Comparison of ENCODE assay signal across 10 mouse cellular contexts in the genomic region with DNA sequence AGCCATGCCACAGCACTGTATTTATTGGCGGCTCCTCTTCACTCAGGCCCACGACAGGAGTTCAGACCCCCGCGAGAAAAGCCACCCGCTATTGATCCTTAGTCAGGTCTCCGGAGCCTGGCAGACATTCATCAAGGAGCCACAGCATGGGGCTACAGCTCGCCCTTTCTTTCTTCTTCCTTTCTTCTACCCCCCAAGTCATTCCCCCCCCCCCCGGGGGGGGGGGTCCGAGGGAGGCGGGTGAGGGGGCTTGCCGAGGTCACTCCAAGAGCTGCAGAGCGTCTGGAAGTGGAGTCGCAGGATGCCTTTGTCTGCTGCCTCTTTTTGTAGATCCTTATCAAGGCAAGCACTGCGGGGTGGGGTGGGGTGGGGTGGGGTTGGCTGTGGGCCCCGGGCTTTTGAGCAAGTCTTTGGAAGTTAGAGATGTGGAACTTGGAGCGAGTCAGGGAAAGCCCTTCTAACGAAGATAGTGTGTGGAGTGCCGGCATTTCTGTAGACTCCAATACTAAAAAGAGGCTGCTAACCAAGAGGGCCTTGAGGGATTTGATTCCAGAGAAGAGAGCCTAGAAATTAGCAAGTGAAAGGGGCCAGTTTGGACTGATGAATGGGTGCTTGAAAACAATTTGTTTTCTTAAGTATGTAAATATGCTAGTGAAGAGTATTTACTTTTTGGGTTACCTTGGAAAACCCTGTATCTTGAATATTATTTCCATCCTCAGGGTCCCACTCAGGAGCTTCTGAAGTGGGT.
A peak's percentile ranks its signal among the peaks of the same experiment; 100 is the strongest.
DNase-seq lines count a peak whose midpoint lies in the region; ATAC-seq lines count a peak whose summit lies in the region.
"Had no signal": no experiment of that assay in that cellular context is flagged by ENCODE, and none has a peak within 500 bp of the region (broad histone marks: within the 10 kb centered on the region; RNA-seq: fewer than 3 reads in every experiment).

No protein-coding gene starts in this region.

- 18% methylated on average over 17 of the region's 18 CpGs for WGBS in heart, embryonic 15.5 days
- WGBS in embryonic facial prominence, embryonic 11.5 days: 5% methylated on average over 16 of the region's 18 CpGs
- 22% methylated on average over 18 of the region's 18 CpGs for WGBS in limb, embryonic 15.5 days
- WGBS in liver, embryonic 11.5 days: 17% methylated on average over 18 of the region's 18 CpGs

- DNase-seq in heart, adult 8-10 months (ENCODE audit: low spot score): no peak
- DNase-seq in ES-CJ7 (ENCODE audit: low read depth, low spot score): peak; percentile 94
- peak; percentile 48 for DNase-seq in embryonic facial prominence, embryonic 11.5 days (ENCODE audit: low spot score)
- no peak for DNase-seq in liver, embryonic 11.5 days (ENCODE audit: low spot score)
- DNase-seq in ovary, postnatal 10 days (ENCODE audit: low spot score): no peak
- DNase-seq: layer of hippocampus, adult 9-11 months; thymus, adult 2 months had no signal

- H3K27ac ChIP-seq in heart, embryonic 15.5 days: 0 out of 2 replicates have a peak overlapping the region, but pooled peaks have one; percentile 18
- 0 out of 2 replicates have a peak overlapping the region, but pooled peaks have one; percentile 16 for H3K27ac ChIP-seq in embryonic facial prominence, embryonic 11.5 days (replicated peaks; ENCODE audit: low read depth, low read length)
- H3K27ac ChIP-seq in limb, embryonic 15.5 days: peak overlapping the region; percentile 30; the same call in 1 of the 2 replicates
- no peak overlapping the region for H3K27ac ChIP-seq in liver, embryonic 11.5 days (ENCODE audit: low read depth, low read length)

- peaks cover 82% of the 10 kb centered on the region for H3K4me1 ChIP-seq in heart, embryonic 15.5 days (replicated peaks)
- peaks cover 24% of the 10 kb centered on the region for H3K4me1 ChIP-seq in embryonic facial prominence, embryonic 11.5 days (ENCODE audit: control insufficient read depth, insufficient read depth, low read length)
- H3K4me1 ChIP-seq in limb, embryonic 15.5 days: peaks cover 92% of the 10 kb centered on the region
- peaks cover 47% of the 10 kb centered on the region for H3K4me1 ChIP-seq in liver, embryonic 11.5 days (replicated peaks; ENCODE audit: control insufficient read depth, insufficient read depth, low read length)

- H3K4me3 ChIP-seq in heart, embryonic 15.5 days: no peak overlapping the region
- no peak overlapping the region for H3K4me3 ChIP-seq in embryonic facial prominence, embryonic 11.5 days (ENCODE audit: low read depth, low read length)
- H3K4me3 ChIP-seq in limb, embryonic 15.5 days: no peak overlapping the region
- no peak overlapping the region for H3K4me3 ChIP-seq in liver, embryonic 11.5 days (ENCODE audit: low read depth, low read length)
- H3K4me3 ChIP-seq: myocyte had no signal

- no peak overlapping the region for H3K9ac ChIP-seq in heart, embryonic 15.5 days
- H3K9ac ChIP-seq in embryonic facial prominence, embryonic 11.5 days (replicated peaks; ENCODE audit: low read length): no peak overlapping the region
- no peak overlapping the region for H3K9ac ChIP-seq in limb, embryonic 15.5 days
- no peak overlapping the region for H3K9ac ChIP-seq in liver, embryonic 11.5 days (ENCODE audit: low read depth, low read length)

- ATAC-seq in heart, embryonic 15.5 days (replicated peaks; ENCODE audit: insufficient number of reproducible peaks, insufficient read depth, low FRiP score, low read depth): no peak
- ATAC-seq in embryonic facial prominence, embryonic 11.5 days (replicated peaks; ENCODE audit: insufficient number of reproducible peaks, low FRiP score, low TSS enrichment, low read depth): no peak
- ATAC-seq in limb, embryonic 15.5 days (ENCODE audit: insufficient number of reproducible peaks, low FRiP score, low TSS enrichment, low read depth): no peak
- no peak for ATAC-seq in liver, embryonic 11.5 days (replicated peaks; ENCODE audit: low FRiP score)

- H3K9me3 ChIP-seq in heart, embryonic 15.5 days (replicated peaks): no peaks in the 10 kb centered on the region
- H3K9me3 ChIP-seq in embryonic facial prominence, embryonic 11.5 days (replicated peaks; ENCODE audit: control insufficient read depth, low read length): no peaks in the 10 kb centered on the region
- no peaks in the 10 kb centered on the region for H3K9me3 ChIP-seq in limb, embryonic 15.5 days
- no peaks in the 10 kb centered on the region for H3K9me3 ChIP-seq in liver, embryonic 11.5 days (ENCODE audit: control insufficient read depth, low read length)

- H3K4me2 ChIP-seq in heart, embryonic 15.5 days: no peak overlapping the region
- H3K4me2 ChIP-seq in embryonic facial prominence, embryonic 11.5 days (ENCODE audit: low read depth, low read length): no peak overlapping the region
- no peak overlapping the region for H3K4me2 ChIP-seq in limb, embryonic 15.5 days
- no peak overlapping the region for H3K4me2 ChIP-seq in liver, embryonic 11.5 days

- no peaks in the 10 kb centered on the region for H3K27me3 ChIP-seq in heart, embryonic 15.5 days
- no peaks in the 10 kb centered on the region for H3K27me3 ChIP-seq in embryonic facial prominence, embryonic 11.5 days (ENCODE audit: control insufficient read depth, insufficient read depth, low read length)
- H3K27me3 ChIP-seq in limb, embryonic 15.5 days: no peaks in the 10 kb centered on the region
- no peaks in the 10 kb centered on the region for H3K27me3 ChIP-seq in liver, embryonic 11.5 days (replicated peaks; ENCODE audit: control insufficient read depth, insufficient read depth, low read length)

- H3K36me3 ChIP-seq in heart, embryonic 15.5 days: 0 out of 2 replicates have a peak, but pooled peaks cover 6% of the 10 kb centered on the region
- no peaks in the 10 kb centered on the region for H3K36me3 ChIP-seq in embryonic facial prominence, embryonic 11.5 days (replicated peaks; ENCODE audit: control insufficient read depth, insufficient read depth, low read depth, low read length)
- H3K36me3 ChIP-seq in limb, embryonic 15.5 days: 0 out of 2 replicates have a peak, but pooled peaks cover 13% of the 10 kb centered on the region
- no peaks in the 10 kb centered on the region; the same call in 1 of the 2 replicates for H3K36me3 ChIP-seq in liver, embryonic 11.5 days (ENCODE audit: control insufficient read depth, insufficient read depth, low read length)

Comparison
In these comparisons a context has a peak if more than half of its experiments do, and no peak if none do; other contexts are left out.
1. DNase-seq: peak in ES-CJ7 (single experiment) and embryonic facial prominence, embryonic 11.5 days (single experiment); none in heart, adult 8-10 months (single experiment), liver, embryonic 11.5 days (single experiment) and ovary, postnatal 10 days (single experiment).